Mouse (Mus musculus): ENCODE measurements at regions not wholly inside any gene's neighbourhood (a gene's known extent, or its start where the extent isn't known, plus 50 kb on each side); places are given as distances from the start of the nearest gene placed in this dataset.

DNA sequence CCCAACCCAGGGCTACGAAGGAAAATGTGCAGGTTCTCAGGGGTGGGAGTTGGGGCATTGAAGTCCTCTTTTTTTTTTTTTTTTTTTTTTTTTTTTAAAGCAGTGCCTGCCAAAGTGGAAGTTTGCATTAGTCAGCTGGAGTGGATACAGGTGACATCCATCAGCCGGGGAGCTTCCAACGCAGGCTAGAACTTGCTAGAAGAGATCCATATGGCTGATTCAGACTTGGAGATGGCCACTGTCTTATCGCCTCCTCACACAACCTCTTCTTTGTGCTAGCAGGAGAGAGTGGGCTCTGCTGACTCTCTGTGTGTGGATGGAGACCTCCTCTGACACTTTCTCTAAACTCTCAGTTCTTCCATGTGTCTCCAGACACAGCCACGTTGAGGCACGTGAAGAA is 53.9 kb upstream of the Neurl1b start:
- H3K4me2 ChIP-seq (replicated peaks), result no peak overlapping the region
- peaks cover 33% of the 10 kb centered on the region for H3K4me1 ChIP-seq
- 78% methylated on average over 6 of the region's 6 CpGs for WGBS
- H3K27ac ChIP-seq, result no peak overlapping the region
- H3K4me3 ChIP-seq, result no peak overlapping the region
- no peaks in the 10 kb centered on the region for H3K36me3 ChIP-seq
- ATAC-seq (ENCODE audit: low FRiP score), result no peak
- no peaks in the 10 kb centered on the region for H3K9me3 ChIP-seq (replicated peaks)
- H3K9ac ChIP-seq, result no peak overlapping the region
- no peaks in the 10 kb centered on the region; the same call in 1 of the 2 replicates for H3K27me3 ChIP-seq

DNA sequence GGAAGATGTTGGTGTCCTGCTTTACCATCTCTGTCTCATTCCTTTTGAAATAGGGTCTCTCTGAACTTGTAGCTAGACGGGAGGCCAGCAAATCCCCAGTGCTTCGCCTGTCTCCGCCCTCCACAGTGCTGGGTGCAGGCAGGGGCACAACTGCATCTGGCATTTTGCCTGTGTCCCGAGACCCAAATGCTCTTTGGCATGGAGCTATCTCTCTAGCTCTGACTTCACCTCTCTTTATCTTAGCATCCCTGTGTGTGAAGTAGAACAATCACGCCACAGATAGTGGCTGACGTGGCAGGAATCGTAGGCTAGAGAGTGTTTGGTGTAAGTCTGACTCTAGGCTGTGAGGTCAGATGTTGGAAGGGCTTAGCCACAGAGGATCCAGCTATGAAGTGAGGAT is 53.2 kb upstream of the Neurl1b start:
- H3K4me2 ChIP-seq (replicated peaks), result no peak overlapping the region
- H3K4me3 ChIP-seq, result no peak overlapping the region
- no peaks in the 10 kb centered on the region for H3K9me3 ChIP-seq (replicated peaks)
- no peak overlapping the region for H3K27ac ChIP-seq
- H3K4me1 ChIP-seq, result peaks cover 33% of the 10 kb centered on the region
- no peaks in the 10 kb centered on the region for H3K36me3 ChIP-seq
- H3K9ac ChIP-seq, result no peak overlapping the region
- ATAC-seq (ENCODE audit: low FRiP score), result no peak
- 78% methylated on average over 7 of the region's 7 CpGs for WGBS
- H3K27me3 ChIP-seq, result no peaks in the 10 kb centered on the region; the same call in 1 of the 2 replicates

DNA sequence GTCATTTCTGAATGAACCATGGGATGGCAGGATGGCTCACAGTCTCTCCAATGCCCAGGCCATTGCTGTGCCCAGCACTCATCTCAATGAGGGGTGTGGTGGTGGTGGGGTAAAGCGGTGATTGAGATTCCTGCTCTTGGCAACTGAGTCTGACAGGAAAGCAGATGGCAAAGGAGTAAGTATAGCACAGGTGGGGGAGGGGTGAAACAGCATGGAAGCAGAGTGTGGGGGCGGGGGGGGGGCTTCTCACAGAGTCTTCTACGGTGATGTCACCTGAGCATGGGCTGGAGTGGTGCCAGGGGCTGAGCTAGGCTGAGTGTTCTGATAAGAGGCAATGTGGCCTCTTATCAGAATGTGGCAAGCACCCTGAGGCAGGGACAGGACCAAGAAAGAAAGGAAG is 52.6 kb upstream of the Neurl1b start:
- Histone ChIP-seq H3K9me3 (replicated peaks) (no peaks in the 10 kb centered on the region), H3K4me2 (replicated peaks) (no peak overlapping the region), H3K4me1 (peaks cover 33% of the 10 kb centered on the region), H3K4me3 (no peak overlapping the region), H3K27ac (no peak overlapping the region), H3K9ac (no peak overlapping the region), H3K27me3 (no peaks in the 10 kb centered on the region; the same call in 1 of the 2 replicates), H3K36me3 (no peaks in the 10 kb centered on the region)
- 62% methylated on average over 3 of the region's 3 CpGs for WGBS
- no peak for ATAC-seq (ENCODE audit: low FRiP score)

DNA sequence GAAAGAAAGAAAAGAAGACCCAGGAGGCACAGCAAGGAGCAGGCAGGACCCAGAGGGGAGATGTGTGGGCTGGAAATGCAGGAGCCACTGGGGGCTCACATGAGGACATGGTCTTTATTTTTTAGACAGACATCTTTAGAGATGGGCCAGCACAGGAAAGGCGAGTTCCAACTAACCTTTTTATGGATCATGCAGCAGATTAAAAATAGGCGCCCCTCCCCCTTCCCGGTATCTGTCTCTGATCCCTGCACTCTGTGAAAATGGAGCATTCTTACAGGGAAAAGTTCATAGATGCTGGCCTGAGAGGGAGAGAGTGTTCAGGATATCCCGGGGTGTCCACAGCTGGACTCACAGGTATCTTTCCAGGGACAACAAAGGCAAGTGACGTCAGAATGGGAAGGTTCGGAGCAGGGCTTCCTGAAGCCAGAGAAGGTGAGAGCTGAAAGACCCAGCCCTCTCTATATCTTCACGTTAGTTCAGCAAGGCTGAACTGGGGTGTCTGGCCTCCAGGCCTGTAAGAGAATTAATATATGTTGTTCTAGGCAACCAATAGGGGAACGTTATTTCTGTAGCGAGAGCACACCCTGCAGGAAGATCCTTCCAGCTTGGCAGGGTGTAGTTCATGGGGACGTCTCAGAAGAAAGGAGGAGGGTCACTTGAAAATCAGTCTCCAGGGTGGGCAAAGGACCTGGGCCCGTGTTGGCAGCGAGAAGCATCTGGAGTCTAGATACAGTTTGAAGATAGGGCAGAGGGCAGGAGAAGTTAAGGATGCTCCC is 51.9 kb upstream of the Neurl1b start:
- 66% methylated on average over 12 of the region's 12 CpGs for WGBS
- Histone ChIP-seq H3K4me1 (peaks cover 33% of the 10 kb centered on the region), H3K9ac (no peak overlapping the region), H3K4me3 (no peak overlapping the region), H3K27ac (no peak overlapping the region), H3K27me3 (no peaks in the 10 kb centered on the region; the same call in 1 of the 2 replicates), H3K9me3 (replicated peaks) (no peaks in the 10 kb centered on the region), H3K4me2 (replicated peaks) (no peak overlapping the region), H3K36me3 (no peaks in the 10 kb centered on the region)
- ATAC-seq (ENCODE audit: low FRiP score), result no peak

DNA sequence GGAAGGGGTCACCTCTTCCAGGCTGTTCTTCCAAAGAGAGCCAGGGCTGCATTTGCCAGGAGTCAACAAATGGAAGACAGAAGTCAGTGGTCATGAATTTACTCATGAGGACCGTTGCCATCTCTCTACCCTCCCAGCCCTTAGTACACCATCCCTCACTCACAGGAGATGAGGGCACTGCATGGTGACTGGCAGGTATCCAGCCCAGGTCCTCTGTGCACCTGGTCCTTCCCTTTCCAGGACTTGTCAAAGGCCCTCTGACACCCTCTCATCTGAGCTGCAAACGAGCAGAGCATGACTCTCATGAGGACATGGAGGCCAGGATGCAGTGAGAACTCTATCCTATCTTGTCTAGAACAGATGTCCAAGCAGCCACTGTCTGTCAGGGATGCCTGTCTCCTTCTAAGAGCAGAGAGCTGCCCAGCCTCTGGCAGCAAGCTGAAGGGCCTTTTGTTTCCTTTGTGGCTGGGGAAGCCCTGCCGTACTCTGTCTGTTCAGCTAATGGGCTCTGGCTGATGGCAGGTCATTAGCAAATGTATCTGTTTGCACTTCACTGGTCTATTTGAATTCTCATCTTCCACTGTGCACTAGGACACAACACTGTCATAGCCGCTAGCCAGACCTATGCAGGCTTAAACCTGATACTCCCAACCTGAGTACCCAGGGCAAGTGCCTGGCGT is 50.6 kb upstream of the Neurl1b start:
- peak; percentile 63; the same call in 1 of the 2 replicates for ATAC-seq (ENCODE audit: low FRiP score)
- peaks cover 33% of the 10 kb centered on the region for H3K4me1 ChIP-seq
- H3K4me3 ChIP-seq, result no peak overlapping the region
- H3K27ac ChIP-seq, result peak overlapping the region; percentile 64
- no peaks in the 10 kb centered on the region for H3K9me3 ChIP-seq (replicated peaks)
- no peak overlapping the region for H3K9ac ChIP-seq
- no peaks in the 10 kb centered on the region; the same call in 1 of the 2 replicates for H3K27me3 ChIP-seq
- no peaks in the 10 kb centered on the region for H3K36me3 ChIP-seq
- no peak overlapping the region for H3K4me2 ChIP-seq (replicated peaks)
- 51% methylated on average over 5 of the region's 5 CpGs for WGBS

Data from hindbrain, embryonic 12.5 days (tissue).